Mouse (Mus musculus) retina, postnatal 1 day (tissue): Measurements from ENCODE around the gene Sh3bp2.
"Not testable (repeated sequence)": the region's sequence is repeated elsewhere in the genome, so short reads cannot be mapped to it uniquely, and the experiment has no call there.

Experiments
- DNase-seq: peaks from one replicate; pipeline ENCODE4 v3.0.0-alpha.2; 2012

Gene Sh3bp2

DNA sequence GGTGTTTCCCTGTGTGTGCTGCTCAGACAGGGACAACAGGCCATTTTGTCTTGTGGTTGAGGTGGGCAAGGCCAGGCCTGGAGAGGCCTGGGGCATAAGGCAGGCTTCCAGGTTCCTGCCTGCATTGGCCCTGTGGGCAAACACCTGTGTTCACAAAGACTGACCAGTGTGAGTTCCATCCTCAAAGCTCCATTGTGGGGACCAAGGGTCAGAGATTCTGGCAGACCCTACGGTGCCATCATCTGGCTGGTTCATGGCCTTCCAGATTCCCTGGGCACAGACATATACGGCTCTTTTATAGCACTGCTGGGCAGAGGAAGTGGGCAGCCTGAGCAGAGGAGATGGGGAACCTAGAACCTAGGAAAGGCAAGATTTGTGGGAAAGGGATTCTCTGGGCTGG is 1.7 kb downstream of the Sh3bp2 start:
- DNase-seq = no peak

- no peak for DNase-seq
Measured at GRCm38 (mm10) chr5:34528724-34529123, 3.1 kb downstream of the Sh3bp2 start.

DNA sequence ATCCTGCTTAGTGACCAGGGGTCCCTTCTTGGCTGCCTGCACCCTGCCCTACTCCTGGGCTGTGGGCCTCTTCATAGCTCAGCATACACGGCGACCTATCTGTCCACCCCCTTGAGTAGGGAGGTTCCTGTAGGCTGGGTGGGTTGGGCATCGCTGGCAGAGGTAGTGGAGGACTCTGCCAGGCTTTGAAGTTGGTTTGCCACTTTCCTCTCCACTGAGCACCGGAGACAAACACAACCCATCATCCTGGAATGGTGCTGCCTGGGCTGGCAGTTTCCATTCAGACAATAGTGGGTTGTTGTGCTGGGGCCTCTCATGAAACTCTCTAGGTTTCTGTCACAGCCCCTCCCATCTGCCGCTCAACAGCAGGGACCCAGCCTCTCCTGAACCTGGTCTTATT is 4.5 kb downstream of the Sh3bp2 start:
- no peak for DNase-seq

DNA sequence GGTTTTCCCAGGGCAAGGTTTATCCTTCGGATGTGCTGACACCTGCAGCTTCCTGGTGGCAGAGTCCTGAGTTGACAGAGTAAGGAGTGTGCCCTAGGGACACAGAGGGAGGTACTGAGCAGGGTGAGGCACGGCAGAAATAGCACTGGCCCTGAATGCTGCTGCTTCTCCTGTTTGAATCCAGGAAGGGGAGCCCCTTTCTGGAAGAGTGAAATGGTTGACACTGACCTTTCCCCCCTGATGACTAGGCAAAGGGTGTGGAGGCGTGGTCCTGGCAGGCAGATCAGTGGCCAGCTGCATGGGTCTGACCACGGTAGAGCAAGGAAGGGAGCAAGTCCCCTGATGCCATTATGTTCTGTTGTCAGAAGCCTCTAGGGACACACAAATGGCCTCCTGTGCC is 5.0 kb downstream of the Sh3bp2 start:
- no peak for DNase-seq

- DNase-seq = no peak
Measured at GRCm38 (mm10) chr5:34533066-34533465, 7.4 kb downstream of the Sh3bp2 start.

GRCm38 (mm10) chr5:34533820-34534219 is 8.2 kb downstream of the Sh3bp2 start:
- DNase-seq = peak; percentile 27

DNA sequence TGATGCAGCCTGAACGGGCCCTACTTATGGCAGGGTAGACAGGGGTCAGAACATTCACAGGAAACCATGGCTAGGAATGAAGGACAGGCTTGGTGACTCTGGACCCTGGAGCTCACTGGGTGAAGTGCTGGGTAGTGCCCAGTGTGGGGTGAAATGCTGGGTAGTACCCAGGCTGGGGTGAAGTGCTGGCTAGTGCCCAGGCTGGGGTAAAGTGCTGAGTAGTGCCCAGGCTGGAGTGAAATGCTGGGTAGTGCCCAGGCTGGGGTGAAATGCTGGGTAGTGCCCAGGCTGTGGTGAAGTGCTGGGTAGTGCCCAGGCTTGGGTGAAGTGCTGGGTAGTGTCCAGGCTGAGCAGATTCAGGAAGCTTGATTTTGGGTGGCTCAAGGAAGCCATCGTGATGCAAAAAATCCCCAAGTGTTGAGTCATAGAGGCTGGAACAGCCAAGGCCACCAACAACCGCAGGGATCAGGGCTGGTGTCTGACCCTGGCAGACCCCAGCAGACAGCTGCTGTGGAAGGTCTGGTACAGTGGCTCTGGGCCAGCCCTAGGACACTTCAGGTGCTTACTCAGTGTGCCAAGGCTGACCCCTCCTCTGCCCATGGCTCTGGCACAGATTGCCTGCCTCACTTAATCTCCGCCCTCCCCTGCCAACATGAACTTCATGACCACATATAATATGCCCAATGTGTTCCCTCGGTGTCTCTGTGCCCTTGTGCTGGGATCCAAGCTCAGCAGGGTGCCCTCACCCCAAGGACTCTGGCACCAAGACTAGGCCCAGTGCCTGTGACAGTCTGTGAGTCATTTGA is 9.3 kb downstream of the Sh3bp2 start:
- no peak for DNase-seq

DNA sequence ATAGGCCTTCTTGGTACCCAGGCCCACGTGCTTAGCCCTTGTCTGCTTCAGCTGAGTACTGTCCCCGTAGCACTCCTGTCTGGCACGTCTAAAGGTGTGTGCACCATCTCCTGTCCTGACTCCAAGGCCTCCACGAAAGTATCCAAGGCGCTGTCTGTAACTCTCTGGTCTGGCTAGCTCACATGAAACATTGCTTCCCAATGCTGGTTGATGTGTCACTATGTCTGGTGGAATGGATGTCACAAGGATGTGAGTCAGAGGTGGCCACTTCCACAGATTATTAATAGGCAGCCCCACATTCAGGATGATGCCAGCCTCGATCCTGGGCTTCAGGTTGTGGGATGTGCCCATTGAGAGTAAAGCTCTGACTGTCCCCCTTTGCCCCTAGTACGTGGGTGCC is 10.2 kb downstream of the Sh3bp2 start:
- DNase-seq = no peak

DNA sequence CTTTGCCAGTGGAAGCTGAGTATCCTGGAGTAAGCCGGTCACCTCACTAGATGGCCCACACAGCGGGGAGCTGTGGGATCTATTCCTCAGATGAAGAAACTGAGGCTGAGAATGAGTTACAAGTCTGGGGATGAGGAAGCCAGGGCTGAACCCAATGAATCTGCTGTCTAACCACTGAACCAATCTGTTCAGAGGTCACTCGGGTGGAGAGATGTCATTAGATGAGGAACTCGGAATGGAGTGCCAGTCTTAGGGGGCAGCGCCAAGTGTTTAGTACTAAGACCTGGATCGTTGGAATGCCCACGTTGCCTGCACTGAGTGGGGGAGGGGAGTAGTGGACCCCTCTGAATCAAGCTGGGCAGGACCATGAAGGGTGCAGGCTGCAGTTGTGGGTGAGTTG is 12.4 kb downstream of the Sh3bp2 start:
- DNase-seq = no peak

- peak; percentile 40 for DNase-seq
Measured at GRCm38 (mm10) chr5:34538527-34538926, 12.9 kb downstream of the Sh3bp2 start.

GRCm38 (mm10) chr5:34539121-34539520 is 13.5 kb downstream of the Sh3bp2 start:
- DNase-seq = no peak

DNA sequence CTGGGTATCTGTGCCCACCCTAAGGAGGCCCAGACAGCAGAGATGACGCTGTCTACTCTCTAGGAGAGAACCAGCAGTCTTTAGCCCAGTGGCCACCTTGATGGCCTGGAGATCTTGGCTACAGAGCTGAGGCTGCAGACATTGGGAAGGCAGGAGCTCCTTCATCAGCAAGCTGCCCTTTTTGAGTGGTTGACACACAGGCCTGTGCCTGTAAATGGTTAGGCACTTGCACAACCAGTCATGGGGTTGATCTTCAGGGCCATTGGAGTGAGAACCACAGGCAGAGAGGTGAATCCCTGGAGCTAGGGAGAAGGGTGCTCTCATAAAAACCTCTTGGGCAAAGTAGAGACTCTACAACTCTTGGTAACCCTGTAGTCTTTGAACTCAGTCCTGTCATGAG is 16.5 kb downstream of the Sh3bp2 start:
- no peak for DNase-seq

DNA sequence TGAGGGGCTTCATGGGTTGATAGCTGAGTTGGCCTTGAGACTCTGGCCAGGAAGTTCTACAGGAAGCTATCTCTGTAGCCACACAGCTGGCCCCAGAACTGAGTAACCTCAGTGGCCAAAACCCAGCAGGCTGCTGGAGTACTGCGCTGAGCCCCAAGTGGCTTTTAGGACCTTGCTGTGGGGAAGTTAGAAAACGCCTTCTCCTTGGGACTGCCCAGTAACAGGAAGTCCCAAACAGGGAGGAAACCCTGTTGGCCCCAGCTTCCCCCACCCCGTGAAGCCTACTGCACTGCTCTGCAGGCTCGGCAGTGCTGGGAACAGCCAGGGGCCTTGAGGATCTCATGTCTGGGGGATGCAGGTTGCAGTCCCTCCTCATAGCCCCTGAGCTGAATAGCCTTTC is 17.5 kb downstream of the Sh3bp2 start:
- no peak for DNase-seq

- peak; percentile 62 for DNase-seq
Measured at GRCm38 (mm10) chr5:34547410-34547809, 21.8 kb downstream of the Sh3bp2 start.

- DNase-seq = no peak
Measured at GRCm38 (mm10) chr5:34549135-34549482, 23.5 kb downstream of the Sh3bp2 start.

DNA sequence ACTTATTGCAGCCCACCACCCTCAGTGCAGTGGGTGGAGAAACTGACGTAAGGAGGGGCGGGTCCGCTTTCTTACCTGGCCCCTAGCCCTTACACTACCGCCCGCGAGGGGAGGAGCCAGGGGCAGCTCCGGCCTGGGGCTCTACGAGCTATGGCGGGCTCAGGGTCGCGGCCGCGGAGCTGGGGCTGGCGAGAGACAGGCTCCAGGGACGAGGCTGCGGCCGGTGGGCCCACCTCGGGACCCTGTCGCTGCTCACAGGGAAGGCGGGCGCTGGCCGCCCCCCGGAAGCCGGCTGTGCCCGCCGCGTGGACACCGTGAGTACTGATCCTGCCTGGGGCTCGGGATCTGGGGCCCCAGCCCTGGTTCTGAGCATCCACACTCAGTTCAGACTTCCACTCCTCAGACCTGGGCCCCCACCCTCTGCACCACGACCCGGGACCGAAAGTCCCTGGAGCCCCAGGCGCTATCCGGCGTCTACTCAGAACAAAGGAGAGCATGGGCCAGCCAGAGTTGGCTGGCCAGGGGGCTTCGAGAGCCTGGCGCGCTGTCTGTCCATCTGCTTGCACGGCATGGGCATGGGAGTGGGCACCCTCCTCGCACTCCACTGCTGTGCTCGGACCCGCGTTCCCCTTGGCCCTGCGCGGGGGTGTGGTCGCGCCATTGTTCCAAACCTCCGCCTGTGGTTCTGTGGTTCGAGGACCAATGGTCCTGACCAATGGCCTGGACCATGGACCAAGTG is 24.0 kb downstream of the Sh3bp2 start:
- peak; percentile 69 for DNase-seq

- peak; percentile 24 for DNase-seq
Measured at GRCm38 (mm10) chr5:34550251-34550650, 24.6 kb downstream of the Sh3bp2 start.

- no peak for DNase-seq
Measured at GRCm38 (mm10) chr5:34551821-34552220, 26.2 kb downstream of the Sh3bp2 start.

DNA sequence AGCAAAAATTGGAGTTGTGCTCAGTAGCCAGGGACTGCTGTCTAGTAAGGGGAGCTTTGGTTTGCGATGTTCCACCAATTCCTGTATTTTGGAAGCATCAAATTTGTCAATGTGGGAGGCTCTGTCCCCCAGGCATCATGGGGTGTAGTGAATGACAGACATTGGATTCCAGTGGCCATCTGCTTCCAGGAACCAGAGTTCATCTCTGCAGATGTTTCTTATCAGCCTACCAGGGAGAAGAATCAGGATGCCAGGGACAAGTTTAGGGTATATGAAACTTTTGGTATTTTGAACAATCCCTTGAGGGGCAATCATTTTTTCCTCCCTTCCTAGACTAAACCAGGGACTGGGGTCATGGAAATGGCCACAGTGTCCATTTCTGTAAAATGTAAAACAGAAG is 38.2 kb downstream of the Sh3bp2 start:
- no peak for DNase-seq

GRCm38 (mm10) chr5:34564291-34564690 is 38.7 kb downstream of the Sh3bp2 start:
- DNase-seq = no peak

GRCm38 (mm10) chr5:34565545-34566283 is 40.1 kb downstream of the Sh3bp2 start:
- DNase-seq = no peak

DNA sequence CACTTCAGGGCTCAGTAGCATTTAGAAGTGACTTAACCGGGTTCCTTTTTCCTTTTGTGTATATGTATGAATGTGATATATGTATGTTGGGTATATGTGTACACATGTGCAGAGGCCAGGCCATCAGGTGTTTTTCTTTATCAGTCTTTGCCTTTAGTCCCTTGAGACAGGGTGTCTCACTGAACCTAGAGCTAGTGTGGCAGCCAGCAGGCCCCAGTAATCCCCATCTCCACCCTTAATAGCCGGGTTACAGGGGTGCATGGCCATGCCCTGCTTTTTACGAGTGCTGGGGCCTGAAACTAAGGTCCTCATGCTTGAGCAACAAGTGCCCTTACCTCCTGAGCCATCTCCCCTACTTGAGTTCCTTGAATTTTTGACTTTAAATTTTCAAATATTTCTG is 45.9 kb downstream of the Sh3bp2 start:
- DNase-seq = no peak

GRCm38 (mm10) chr5:34572568-34572967 is 46.9 kb downstream of the Sh3bp2 start:
- DNase-seq = not testable (repeated sequence)
